Mouse (Mus musculus) right cerebral cortex, adult 18-20 months (tissue): ENCODE results near the gene Lep.

ENCODE experiments used
- DNase-seq: peaks from one replicate; pipeline ENCODE4 v3.0.0; 2022; ENCODE audit warnings: mixed read lengths

Lep gene

DNA sequence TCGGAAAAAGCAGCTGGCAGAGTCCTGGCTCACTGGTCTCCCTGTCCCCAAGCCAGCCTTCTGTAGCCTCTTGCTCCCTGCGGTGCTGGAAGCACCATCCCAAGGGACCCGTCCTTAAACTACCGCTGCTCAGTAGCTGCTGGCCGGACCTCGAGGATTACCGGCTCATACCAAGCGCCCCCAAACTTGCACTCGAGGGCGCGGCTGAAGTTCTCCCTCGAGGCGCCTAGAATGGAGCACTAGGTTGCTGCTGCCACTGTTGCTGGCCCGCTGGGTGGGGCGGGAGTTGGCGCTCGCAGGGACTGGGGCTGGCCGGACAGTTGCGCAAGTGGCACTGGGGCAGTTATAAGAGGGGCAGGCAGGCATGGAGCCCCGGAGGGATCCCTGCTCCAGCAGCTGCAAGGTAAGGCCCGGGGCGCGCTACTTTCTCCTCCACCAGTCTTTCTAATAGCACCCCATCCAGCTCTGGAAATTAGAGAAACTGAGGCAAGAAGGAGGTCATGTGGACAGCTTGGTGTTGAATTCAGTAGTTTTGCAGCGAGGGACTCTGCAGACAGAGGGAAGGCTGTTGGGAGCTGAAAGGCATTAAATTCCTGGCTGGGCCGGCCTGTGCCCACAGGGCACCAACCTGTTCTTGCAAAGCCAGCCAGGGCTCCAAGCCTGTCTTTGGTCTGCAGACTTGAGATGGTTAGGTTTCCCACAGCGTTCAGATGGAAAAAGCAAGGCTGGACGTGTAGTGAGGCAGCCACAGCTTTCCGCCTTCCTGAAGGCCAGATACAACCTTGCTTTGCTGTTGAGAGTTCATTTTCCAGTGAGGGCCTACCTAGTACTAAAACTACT lies at the start of gene Lep:
Gene Lep, plus strand, starts transcription at position 375 of the 840 bp plus-strand sequence.
- DNase-seq = no peak

DNA sequence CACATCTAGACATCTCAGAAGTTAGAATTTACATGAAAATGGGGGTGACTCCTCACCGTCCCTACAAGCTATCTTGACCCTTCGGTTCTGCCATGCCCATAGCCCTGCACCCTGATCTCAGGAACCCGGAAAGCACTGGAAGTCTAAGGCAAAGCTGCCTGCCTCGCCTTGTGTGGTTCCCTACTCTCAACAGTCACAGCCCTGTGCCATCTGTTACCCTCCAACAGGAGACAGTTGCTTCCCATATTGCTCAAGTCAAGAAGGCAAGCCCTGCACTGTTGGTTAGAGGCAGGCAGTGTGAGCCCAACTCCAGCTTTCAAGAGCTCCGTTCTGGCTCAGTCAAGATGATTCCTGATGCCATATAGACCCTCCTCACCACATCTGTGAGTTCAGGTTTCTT lies 48.4 kb upstream of the Lep start:
- DNase-seq = no peak

DNA sequence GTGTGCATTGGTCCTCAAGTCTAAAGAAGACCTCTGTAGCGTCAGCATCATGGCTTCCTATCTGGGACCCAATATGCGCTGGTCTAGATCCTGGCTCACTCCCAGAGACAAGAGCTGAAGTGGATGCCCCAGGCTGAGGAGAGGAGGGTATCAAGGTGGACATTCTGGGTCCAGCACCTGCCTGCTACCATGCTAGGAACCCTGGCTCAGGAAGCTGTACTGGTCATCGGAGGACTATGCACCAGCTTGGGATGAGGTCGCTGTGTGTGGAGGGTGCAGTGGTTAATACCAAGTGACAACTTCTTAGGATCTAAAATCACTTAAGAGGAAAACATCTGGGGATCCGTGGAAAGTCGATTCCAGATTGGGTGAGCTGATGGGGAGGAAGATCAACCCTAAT lies 46.8 kb upstream of the Lep start:
- no peak for DNase-seq

DNA sequence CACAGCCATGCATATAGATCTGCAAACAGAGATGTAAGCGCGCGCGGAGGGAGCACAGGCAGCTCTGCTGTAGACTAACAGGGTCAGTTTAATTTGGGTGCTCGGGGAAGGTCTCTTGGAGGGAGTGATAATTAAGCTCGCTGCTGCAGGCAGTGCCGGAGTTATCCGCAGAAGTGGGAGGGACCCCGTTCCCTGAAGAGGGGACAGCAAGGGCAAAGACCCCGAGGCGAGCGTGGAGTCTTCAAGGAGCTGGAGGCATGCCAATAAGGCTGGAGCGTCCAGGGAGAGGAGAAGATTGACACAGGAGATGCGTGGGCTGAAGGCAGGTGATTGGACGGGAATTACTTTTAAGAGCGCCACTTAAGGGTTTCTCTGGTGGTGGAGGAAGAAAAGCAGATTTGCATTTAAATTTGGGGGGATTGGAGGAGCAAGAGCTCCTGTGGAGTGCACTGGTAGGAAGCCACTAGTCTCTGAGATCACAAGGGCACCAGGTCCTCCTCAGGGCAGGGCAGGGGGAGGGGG lies 43.1 kb upstream of the Lep start:
- peak; percentile 36 for DNase-seq

DNA sequence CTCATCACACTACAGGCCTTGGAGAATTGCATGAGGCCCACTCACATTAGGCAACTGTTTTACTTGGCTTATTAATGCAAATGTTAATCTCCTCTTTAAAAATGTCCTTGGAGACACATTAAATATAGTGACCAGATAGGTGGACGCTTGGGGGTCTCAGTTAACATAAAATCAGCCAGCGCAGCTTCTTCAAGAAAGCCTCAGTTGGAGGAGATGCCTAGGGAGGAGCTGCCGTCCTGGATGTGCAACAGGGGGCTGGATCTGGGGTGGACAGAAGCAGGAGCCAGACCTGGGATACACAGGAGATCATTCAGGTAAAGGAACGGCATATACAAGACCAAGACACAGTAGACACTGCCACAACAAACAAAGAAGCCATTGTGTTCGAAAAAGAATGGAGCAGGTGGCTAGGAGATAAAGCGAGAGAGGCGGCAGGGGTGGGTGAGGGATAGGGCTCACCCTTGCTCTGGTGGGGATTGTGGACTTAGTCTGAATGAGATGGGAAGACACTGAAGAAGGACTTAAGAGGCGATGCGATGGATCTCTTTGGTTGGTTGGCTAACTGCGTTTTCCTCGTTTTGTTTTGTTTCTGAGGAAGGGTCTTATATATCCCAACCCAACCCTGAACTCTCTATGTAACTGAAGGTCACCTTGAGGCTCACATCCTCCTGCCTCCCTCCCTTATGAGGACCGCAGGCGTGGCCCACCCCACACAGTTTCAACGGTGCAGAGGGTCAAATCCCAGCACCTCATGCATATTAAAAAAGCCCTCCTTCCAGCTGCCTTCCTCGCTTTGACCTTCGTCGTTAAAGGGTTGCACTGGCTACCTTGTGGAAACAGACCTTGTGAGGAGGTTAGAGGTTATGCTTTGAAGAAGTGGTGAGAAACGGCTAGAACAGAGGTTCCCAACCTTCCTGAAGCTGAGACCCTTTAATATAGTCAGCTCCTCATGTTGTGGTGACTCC lies 40.0 kb upstream of the Lep start:
- no peak for DNase-seq

DNA sequence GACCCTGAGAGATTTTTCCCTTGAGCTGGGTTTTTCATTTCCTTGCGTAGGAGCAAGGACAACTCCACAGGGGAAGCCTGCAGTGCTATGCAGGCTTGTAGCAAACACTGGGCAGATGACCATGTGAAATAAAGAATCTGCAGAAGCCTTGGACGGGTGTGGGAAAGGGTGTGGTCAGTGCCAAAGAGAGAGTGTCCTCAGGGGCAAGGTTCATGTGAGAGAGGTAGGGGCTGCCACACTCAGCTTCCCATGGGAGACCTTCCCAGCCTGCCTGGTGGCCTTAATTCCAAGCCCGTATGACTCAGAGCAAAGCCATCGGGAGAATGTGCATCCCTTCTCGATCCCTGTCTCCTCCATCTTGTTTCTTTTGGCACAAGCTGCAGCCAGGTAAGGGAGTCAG lies 39.1 kb upstream of the Lep start:
- DNase-seq = no peak

DNA sequence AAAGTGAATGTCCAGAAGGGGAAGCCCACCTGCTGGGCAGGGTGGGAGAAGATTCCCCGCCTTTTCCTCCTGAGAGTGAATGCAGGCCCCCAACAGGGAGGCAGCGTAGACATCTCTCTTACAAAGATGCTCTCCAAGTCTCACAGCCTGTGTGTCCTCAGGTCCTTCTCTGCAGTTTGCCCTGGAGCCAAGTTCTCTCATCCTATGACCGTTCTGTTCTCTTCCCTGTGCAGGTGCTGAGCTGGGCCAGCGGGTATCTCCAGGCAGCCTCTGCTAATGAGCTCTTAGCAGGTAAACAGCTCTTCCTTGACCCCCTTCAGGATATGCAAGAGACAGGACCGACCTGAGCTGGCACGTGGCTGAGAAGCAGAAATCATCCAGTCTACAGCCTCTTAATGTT lies 38.5 kb upstream of the Lep start:
- DNase-seq = no peak

DNA sequence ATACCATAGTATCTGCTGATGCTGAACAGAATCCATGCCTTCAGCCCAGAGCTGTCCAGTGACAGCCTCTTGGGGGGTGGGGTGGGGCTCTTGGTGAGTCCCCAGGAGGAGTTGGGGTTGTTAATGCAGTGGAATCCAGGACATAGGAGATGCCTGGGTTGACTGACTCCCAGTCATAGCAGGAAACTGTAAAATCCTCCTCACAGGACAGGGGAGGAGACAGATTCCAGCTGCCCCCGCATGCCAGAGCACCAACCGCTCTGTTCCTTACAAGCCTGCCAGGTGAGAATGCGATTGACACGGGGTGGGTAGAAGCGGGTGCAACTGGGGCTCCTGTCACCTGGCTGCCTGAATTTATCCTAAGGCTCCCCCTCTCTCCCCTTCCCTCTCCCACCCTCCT lies 37.9 kb upstream of the Lep start:
- no peak for DNase-seq

DNA sequence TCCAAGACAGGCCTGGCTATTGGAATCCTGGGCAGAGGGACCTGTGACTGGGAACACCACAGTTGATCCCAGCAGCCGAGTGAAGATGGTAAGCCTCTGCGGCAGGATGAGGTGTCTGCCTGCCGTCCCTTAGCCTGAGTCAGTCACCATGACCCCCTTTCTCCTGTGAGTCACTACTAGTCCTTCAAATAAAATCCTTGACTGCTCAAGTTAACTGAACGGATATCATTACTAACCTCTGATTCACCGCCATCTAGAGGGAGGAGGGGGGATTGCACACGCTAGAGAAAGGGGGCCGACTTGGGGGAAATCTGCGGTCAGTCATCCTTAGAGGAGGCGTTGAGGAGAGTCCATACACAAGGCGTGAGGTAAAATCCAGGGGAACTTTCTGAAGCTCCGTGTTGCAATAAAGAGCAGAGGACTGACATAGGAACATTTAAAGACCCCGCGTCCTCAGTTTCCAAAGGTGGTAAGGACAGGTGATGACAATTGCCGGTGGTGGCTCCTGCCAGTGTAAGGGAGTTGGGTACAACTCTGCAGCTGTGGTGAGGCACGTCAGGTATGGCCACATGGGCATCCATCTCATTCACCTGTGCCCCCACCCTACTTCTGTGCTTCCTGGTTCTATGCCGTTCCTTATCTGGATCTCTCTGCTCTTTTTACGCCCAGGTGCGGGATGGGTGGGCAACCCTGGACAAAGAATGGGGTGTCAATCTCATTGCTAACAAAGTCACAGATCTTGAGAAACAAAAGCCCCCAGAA lies 36.6 kb upstream of the Lep start:
- peak; percentile 57 for DNase-seq

DNA sequence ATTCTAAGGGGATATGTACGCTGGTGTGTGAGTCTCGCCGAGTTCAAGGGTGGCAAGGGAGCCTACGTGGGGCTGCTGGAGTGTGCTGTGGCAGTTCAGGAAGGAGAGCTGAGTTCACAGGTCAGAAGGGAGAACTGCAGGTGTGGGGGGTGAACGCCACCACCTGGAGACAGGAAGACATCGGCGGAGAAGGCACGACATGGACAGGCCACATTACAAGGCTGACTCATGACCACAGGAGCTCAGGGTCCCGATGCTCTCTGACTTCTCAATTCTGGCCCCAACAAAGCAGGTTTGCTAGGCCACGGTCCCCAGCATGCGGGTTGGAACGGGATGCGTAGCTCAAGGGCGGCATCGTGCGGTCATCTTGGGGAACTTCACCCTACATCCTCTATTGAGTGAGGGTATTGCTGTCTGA lies 36.0 kb upstream of the Lep start:
- peak; percentile 59 for DNase-seq

DNA sequence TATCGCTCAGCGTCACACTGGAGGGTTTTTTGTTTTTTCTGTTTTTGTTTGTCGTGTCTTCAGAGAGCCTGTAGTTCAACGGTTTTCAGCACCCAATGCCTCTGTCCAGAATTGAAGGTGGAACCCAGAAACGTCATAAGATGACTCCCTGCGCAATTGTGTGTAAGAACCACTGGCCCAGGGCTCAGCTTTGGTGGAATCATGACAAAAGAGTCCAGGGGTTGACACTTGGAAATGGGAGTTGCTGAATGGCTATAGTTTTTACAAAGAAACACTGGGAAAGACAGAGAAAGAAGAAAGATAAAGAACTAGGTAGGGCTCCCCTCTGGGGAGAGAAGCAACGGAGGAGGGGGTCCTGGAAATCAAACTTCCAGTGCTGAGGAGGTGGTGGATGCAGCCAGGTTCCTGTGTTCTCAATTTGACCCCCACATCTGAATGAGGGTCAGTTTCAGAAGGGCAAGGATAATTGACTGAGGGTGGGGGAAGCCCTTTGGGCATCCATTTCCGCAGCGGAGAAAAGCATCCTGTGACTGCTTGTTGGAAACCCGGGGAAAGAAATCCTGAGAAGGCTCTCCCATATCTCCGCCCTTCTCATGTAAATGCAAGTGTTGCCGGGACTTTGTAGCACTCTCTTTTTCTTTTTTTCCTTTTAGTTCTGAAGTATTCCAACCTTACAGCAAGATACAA lies 34.1 kb upstream of the Lep start:
- DNase-seq = no peak

DNA sequence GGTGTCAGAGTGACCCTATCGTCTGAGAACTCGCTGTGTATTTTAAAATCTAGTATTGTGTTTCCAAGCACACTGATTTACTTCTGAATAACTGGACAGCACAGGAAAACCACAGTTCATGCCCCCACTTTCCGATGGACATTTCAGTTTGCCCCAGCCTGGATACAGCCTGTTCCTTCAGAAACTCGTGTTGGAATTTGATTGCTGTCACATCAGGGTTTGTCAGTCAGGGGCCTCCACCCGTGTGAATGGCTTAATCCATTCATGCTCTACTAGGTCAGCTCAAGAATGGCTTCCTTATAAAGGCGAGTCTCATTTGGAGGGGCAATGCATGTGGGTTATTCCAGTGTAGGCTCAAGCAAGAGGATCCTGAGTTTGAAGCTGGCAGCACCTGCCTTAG lies 33.3 kb upstream of the Lep start:
- DNase-seq = no peak

DNA sequence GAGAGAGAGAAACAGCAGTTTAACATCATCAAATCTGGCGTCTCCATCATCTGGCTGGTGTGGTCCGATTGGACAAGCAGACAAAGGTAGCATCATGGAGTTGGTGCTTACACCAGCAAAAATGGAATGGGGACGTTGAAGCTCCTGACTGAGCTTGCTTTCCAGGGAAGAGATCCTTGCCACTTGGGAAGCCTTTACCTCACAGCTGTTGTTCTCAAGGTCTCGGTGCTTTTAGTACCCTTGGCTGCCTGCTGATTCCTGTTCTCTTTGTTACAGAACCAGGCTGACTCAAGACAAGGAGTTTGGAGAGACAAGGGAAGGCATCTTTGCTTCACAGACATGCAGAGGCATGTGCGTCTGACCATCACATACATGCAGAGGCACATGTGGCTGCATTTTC lies 31.9 kb upstream of the Lep start:
- DNase-seq = no peak

DNA sequence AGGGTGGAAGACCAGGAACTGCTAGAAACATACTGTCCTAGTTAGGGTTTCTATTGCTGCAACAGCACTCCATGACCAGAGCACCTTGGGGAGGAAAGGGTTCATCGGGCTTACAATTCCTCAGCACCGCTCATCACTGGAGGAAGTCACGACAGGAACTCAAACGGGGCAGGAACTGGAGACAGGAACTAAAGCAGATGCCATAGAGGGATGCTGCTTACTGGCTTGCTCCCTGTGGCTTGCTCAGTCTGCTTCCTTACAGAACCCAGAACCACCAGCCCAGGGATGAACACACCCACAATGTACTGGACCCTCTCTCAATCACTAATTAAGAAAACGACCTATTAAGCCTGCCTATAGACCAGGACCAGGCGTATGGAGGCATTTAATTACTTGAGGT lies 30.5 kb upstream of the Lep start:
- no peak for DNase-seq

DNA sequence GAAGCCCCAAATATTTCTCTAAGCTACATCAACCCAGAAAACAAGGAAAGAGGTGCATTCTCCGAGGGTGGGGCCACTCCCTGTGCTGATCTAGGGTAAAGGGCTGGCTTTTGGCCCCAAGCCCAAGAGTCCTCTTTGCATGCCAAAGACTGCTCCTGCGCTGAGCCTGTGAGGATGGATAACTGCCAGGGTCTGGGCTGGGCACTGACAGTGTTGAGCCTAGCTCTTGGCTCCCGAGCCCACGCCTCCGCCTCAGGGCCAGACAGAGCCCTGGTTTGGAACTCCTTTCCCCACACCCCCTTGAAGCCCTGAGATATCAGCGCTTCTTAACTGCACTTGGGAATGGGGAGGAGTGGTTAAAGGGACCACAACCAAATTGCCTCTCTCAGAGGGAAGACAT lies 28.8 kb upstream of the Lep start:
- DNase-seq = no peak

DNA sequence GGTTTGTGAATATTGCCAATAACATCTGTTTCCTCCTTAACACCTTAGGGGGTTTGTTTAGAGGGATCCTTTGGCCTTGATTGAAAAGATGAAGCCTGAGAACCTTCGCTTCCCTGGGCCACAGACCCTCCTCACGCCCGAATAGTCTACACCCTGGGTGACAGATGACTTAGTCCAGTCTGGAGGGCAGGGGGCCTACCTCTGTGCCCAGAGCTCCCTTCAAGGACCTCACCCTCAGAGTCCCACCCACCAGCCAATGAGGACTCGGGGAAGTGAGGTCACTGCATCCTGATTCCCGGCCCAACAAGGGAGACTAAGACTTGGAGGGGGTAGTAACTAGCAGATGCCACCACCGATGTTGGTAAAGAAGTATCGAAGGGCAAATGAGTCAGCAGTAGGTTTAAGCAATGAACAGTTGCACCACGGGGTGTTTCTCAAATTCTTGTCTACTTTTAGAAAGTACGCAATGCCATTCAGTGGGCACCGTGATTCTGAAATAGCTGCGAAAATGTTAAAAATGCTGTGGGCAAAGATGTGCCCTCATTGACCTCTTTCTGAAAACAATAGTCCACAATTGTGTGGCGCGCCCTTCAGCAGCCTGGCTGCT lies 28.2 kb upstream of the Lep start:
- no peak for DNase-seq

DNA sequence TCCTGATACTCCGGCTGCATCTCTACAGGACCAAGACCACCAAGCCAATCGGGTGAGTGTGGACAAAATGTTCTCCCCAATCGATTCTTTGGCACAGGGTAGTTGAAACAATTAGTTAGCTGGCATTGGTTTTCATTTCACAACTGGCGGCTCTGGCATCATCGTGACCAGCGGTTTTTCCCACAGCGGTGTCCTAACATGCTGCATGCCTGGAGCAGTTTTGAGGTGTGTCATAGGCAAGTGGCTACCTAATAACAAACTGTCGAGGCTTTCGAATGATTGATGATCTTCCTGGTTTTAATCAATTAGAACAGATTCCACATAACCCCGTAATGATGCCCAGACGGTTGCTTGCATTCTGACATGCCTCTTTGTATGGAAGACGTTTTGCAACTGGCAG lies 27.6 kb upstream of the Lep start:
- no peak for DNase-seq

DNA sequence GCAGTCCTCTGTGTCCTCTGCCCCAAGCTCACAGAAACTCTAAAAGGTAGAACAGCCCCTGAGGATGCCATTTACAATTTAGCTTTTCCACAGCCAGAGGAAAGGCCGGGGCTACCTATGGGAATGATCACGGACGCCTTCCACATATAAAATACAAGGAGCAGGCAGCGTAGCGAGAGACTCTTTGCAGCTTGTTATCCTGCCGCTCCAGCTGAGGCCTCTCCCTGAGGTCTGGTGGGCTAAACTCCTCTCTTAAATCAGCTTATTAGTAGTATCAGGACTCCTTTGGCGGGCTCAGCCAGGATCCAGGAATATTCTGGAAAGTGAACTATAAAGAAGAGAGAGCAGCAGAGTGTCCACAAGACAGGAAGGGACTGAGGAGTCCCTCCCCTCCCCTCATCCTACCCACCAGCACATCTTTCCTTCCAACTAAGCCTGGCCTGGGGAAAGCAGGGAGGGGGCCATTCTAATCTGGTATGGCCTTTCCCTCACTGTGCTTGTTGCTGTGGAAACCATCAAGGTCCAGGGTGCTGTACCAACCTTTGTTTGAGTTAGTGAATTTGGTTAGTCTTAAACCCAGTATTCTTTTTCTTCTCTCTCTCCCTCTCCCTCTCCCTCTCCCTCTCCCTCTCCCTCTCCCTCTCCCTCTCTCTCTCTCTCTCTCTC lies 25.9 kb upstream of the Lep start:
- DNase-seq = no peak

DNA sequence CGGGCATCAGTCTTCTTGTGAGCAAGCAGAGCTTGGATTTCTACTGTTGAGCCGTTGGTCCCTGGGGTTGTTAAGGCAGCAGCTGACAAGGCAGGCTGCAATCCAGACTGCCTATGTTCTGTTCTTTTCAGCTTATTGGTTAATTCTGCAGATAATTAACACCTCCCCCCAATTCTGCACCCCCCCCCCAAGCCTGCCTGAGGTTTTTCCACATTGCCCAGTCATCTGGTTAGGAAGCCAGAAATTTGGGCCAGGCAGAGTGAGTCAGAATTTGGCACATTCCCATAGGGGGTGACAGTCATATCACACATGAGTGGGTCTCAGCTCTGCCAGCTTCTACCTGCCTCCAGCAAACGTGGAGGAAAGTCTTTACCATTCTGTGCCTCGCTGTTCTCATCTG lies 23.3 kb upstream of the Lep start:
- no peak for DNase-seq

DNA sequence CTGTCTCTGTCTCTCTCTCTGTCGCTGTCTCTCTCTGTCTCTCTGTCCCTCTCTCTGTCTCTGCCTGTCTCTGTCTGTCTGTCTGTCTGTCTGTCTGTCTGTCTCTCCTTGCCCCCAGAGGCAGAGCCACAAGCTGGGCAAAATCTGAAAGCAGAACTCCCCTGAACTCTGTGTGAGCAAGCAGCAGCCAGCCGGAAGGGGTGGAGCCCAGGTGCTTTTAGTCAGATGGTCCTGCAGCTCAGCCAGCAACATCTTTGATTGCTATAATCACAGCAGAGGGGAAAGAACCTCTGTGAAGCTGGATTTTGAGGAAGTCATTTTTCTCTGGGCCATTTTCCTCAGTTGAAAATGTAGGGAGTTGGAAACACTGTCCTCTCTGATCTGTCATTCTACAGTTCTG lies 19.8 kb upstream of the Lep start:
- no peak for DNase-seq

DNA sequence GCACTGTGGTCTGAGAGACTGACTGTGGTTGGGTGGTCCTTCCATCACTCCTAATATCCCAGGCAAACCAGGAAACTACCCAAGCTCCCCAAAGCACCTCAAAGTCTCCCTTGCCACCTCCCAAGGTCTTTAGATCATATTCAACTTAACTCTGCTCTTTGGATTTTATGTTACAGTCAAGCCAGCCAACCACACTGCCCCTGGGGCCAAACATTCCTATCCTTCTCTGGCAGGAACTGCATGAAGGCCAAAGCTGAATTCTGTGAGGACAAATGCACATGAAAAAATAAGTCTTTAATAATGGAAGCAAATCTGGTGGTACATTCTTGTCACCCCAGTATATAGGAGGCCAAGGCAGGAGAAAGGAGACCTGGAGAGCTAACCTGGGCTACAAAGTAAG lies 16.0 kb upstream of the Lep start:
- no peak for DNase-seq
